Mouse (Mus musculus) spleen, adult 2 months (tissue): ENCODE measurements around the gene Notch1.

Source experiments
- CTCF ChIP-seq: fragments of 200-500 bp; IDR thresholded peaks from 2 replicates; pipeline ENCODE4 v1.5.1; 2011; ENCODE audit warnings: mild to moderate bottlenecking, inconsistent platforms; ENCODE audit not compliant: insufficient read depth, insufficient read length, insufficient replicate concordance; ENCODE audit errors: extremely low read depth
- POLR2A ChIP-seq: fragments of 200-500 bp; IDR thresholded peaks from 2 replicates; pipeline ENCODE4 v1.6.1; 2011; ENCODE audit warnings: low read depth, low read length, inconsistent platforms

GRCm38 (mm10) chr2:26485710-26486109, 30.8 kb downstream of the Notch1 start:
- TF ChIP-seq POLR2A = no peak
- TF ChIP-seq CTCF = no peak
